Mouse (Mus musculus) central nervous system, embryonic 11.5 days (tissue): ENCODE measurements around the gene Gpr1. TPM values are rescaled to one million over a fixed set of nuclear protein-coding genes. Genes with fewer than 3 reads are reported as not detected.

ENCODE experiments used
- polyA plus RNA-seq: library from polyadenylated mRNA; depleted of rRNA; stranded (reverse); fragments of >200 nt; gene quantifications from 2 replicates; pipeline ENCODE4 v1.2.3, GENCODE M21; 2012; rRNA removed

Gene Gpr1
- 0.05 and 0.25 TPM in 2 replicates for polyA plus RNA-seq

GRCm38 (mm10) chr1:63214271-63214558, at the start of gene Gpr1:
Gpr1 (minus strand) TSS chr1:63214543.

DNA sequence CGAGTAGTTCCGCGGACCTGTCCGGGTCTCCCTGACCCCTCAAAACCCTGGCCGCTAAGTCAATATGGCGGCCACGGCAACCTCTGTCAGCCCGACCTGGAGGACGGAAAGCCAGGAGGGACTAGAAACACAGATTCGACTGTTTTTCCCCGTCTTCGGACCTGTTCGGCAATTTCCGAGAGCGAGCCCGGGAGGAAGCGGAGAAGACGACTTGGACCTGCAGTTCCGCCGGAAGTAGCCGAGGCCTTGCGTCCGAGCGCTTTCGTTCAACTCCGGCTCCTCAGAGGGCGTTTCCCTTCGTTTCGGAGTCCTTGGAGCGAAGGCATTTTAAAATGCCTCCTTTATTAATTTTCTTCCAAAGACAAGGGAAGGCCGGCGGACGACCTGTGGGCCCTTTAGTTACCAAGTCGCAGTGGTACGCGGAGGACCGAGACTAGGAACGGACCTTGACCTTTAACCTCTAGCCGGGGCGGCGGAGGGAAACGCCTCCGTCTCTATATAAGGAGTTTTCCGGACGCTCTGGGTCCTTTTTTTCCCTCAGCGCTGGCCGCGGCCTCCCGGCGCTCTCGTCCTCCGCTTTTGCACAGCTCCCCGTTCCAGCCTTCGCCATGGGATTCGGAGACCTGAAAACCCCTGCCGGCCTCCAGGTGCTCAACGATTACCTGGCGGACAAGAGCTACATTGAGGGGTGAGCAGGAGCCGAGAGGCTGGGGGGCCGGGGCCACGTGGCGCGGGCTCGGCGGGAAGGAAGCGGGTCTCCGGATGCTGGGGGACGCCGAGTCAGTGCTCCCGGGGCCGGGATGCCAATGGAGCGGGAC, 37.5 kb downstream of the Gpr1 start, which contains the start of the genes Eef1b2 and Ndufs1:
Gene Eef1b2, plus strand, starts transcription at position 222 of the 818 bp plus-strand sequence.
Gene Ndufs1, minus strand, starts transcription at position 230 of the 818 bp plus-strand sequence.

Other genes starting within 250 kb of the Gpr1 start
- 7.8 and 11.4 TPM in 2 replicates for gene Ino80d, start 99.9 kb downstream of the Gpr1 start, polyA plus RNA-seq
- 1,067 and 1,818 TPM in 2 replicates for gene Eef1b2, start 37.7 kb downstream of the Gpr1 start, polyA plus RNA-seq
- gene Ndufs1, start 37.7 kb downstream of the Gpr1 start, polyA plus RNA-seq = 102 and 113 TPM in 2 replicates
- gene Zdbf2, start 58.7 kb upstream of the Gpr1 start, polyA plus RNA-seq = 6.0 and 10.4 TPM in 2 replicates
- 11.3 and 14.6 TPM in 2 replicates for gene Adam23, start 231.3 kb upstream of the Gpr1 start, polyA plus RNA-seq